Mouse (Mus musculus) heart, embryonic 16.5 days (tissue): Measurements from ENCODE around the gene Apobec4. TPM values are rescaled to one million over a fixed set of nuclear protein-coding genes. Genes with fewer than 3 reads are reported as not detected.

ENCODE experiments used
- ATAC-seq: fragments of 200-750 bp; cut with Nextera tagmentation; replicated peaks from 2 replicates; pipeline ENCODE4 v1.8.0; 2017; ENCODE audit warnings: moderate number of reproducible peaks; ENCODE audit not compliant: insufficient read depth, low FRiP score; ENCODE audit errors: extremely low read depth
- H3K27ac ChIP-seq: fragments of 300-500 bp; sonication (generic); 2 replicates; pipeline ENCODE4 v1.5.1; 2014; ENCODE audit warnings: mild to moderate bottlenecking, low read length, control low read depth, moderate library complexity
- H3K27me3 ChIP-seq: fragments of 300-500 bp; sonication (generic); 2 replicates; pipeline ENCODE4 v1.6.1; 2014; ENCODE audit warnings: low read length, mixed read lengths; ENCODE audit not compliant: control insufficient read depth, insufficient read depth
- H3K36me3 ChIP-seq: fragments of 300-500 bp; sonication (generic); 2 replicates; pipeline ENCODE4 v1.6.1; 2014; ENCODE audit not compliant: control insufficient read depth, insufficient read depth
- H3K4me1 ChIP-seq: fragments of 300-500 bp; sonication (generic); 2 replicates; pipeline ENCODE4 v1.6.1; 2014; ENCODE audit warnings: low read length, mixed read lengths; ENCODE audit not compliant: control insufficient read depth, insufficient read depth
- H3K4me2 ChIP-seq: fragments of 300-500 bp; sonication (generic); 2 replicates; pipeline ENCODE4 v1.6.1; 2014; ENCODE audit warnings: low read depth, mild to moderate bottlenecking, control low read depth, low read length
- H3K4me3 ChIP-seq: fragments of 300-500 bp; sonication (generic); 2 replicates; pipeline ENCODE4 v1.5.1; 2014; ENCODE audit warnings: mild to moderate bottlenecking, control low read depth, low read length
- H3K9ac ChIP-seq: fragments of 300-500 bp; sonication (generic); 2 replicates; pipeline ENCODE4 v1.6.1; 2014; ENCODE audit warnings: low read length, control low read depth
- H3K9me3 ChIP-seq: fragments of 300-500 bp; sonication (generic); replicated peaks from 2 replicates; pipeline ENCODE4 v1.6.1; 2016; ENCODE audit warnings: low read length; ENCODE audit not compliant: control insufficient read depth
- WGBS: fragments of 180-500 bp; shearing (Covaris S2); extraction: QIAGEN DNeasy Blood & Tissue Kit; methylation state at CpG from one replicate; pipeline ENCODE4 v1.1.7; 2014; 5-methylcytosine and 5-hydroxymethylcytosine counted together
- polyA plus RNA-seq: library from polyadenylated mRNA; unstranded; fragments of >200 nt; fragmentation: Nextera tagmentation; extraction: Ambion mirVana; gene quantifications from 2 replicates; pipeline ENCODE4 v1.2.1, GENCODE M21; 2015

Gene Apobec4
- polyA plus RNA-seq, 1 experiment from 2014 or later, result not detected

GRCm38 (mm10) chr1:152793495-152794130 is 43.3 kb downstream of the Apobec4 start:
- Histone ChIP-seq H3K36me3 (no peaks in the 10 kb centered on the region), H3K4me2 (no peak overlapping the region), H3K4me3 (no peak overlapping the region), H3K27ac (no peak overlapping the region), H3K27me3 (no peaks in the 10 kb centered on the region), H3K9ac (no peak overlapping the region), H3K9me3 (peaks cover 3% of the 10 kb centered on the region; the same call in 1 of the 2 replicates), H3K4me1 (peaks cover 12% of the 10 kb centered on the region)
- ATAC-seq, result no peak
- 69% methylated on average over 6 of the region's 6 CpGs for WGBS

GRCm38 (mm10) chr1:152795688-152796255 is 45.4 kb downstream of the Apobec4 start:
- H3K36me3 ChIP-seq, result no peaks in the 10 kb centered on the region
- ATAC-seq, result no peak
- H3K9me3 ChIP-seq, result peaks cover 3% of the 10 kb centered on the region; the same call in 1 of the 2 replicates
- no peak overlapping the region for H3K27ac ChIP-seq
- H3K4me3 ChIP-seq, result no peak overlapping the region
- H3K4me2 ChIP-seq, result no peak overlapping the region
- 52% methylated on average over 8 of the region's 8 CpGs for WGBS
- no peak overlapping the region for H3K9ac ChIP-seq
- H3K4me1 ChIP-seq, result peaks cover 11% of the 10 kb centered on the region
- H3K27me3 ChIP-seq, result no peaks in the 10 kb centered on the region

- Histone ChIP-seq H3K9me3 (peaks cover 2% of the 10 kb centered on the region; the same call in 1 of the 2 replicates), H3K9ac (no peak overlapping the region), H3K4me3 (no peak overlapping the region), H3K27ac (no peak overlapping the region), H3K27me3 (no peaks in the 10 kb centered on the region), H3K4me2 (no peak overlapping the region), H3K36me3 (no peaks in the 10 kb centered on the region), H3K4me1 (peaks cover 3% of the 10 kb centered on the region; the same call in 1 of the 2 replicates)
- 75% methylated on average over 8 of the region's 8 CpGs for WGBS
- ATAC-seq, result no peak
Observed at GRCm38 (mm10) chr1:152796683-152797263, 46.4 kb downstream of the Apobec4 start.

DNA sequence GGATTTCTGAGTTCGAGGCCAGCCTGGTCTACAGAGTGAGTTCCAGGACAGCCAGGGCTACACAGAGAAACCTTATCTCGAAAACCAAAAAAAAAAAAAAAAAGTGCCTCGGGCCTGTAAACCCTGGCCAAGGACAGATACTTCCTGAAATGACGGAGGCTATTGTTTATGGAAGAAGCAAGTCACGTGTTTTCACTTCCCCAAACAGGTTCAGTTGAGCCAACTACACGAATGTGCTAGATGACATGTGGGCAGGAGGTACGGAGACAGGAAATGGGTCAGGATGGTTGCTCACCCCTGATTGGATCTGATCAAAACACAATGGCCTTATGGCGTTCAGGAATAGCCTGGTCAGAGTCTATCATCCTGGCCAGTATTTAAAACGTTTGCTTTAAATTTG is 47.8 kb downstream of the Apobec4 start:
- H3K27ac ChIP-seq, result peak overlapping the region; percentile 57
- H3K27me3 ChIP-seq, result no peaks in the 10 kb centered on the region
- H3K9me3 ChIP-seq, result no peaks in the 10 kb centered on the region
- H3K36me3 ChIP-seq, result no peaks in the 10 kb centered on the region
- no peak overlapping the region for H3K4me3 ChIP-seq
- no peak overlapping the region for H3K4me2 ChIP-seq
- no peak overlapping the region for H3K9ac ChIP-seq
- WGBS, result 57% methylated on average over 9 of the region's 9 CpGs
- peak; percentile 50; the same call in 1 of the 2 replicates for ATAC-seq
- peaks cover 3% of the 10 kb centered on the region; the same call in 1 of the 2 replicates for H3K4me1 ChIP-seq

DNA sequence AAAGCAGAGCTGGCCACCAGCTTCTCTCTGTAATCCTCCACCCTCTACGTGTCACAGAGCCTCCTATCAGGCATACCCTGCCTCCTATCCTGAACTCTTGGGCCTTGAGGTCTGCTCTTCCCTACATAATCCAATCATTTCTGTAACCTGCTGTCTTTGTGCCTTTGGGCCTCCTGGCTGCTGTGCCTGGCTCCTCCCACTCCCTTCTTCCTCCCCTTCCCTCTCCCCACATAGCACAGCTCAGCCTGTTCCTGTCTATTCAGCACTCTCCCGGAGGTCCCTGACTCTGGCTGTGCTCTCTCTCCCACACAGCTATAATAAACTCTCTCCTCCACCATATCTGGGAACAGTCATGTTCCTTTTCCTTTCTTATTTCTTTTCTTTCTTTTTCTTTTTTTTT is 49.5 kb downstream of the Apobec4 start, which contains the start of gene Ncf2:
Gene Ncf2, plus strand, starts transcription at position 298 of the 400 bp plus-strand sequence.
- Histone ChIP-seq H3K9me3 (no peaks in the 10 kb centered on the region), H3K4me1 (peaks cover 3% of the 10 kb centered on the region; the same call in 1 of the 2 replicates), H3K36me3 (no peaks in the 10 kb centered on the region), H3K4me2 (peak within 1 kb of the TSS; percentile 4; the same call in 1 of the 2 replicates), H3K4me3 (no peak within 1 kb of the TSS), H3K9ac (no peak within 1 kb of the TSS), H3K27me3 (no peaks in the 10 kb centered on the region), H3K27ac (peak within 1 kb of the TSS; percentile 62)
- ATAC-seq, result peak; percentile 95
- WGBS, result 17% methylated on average over 2 of the region's 2 CpGs

DNA sequence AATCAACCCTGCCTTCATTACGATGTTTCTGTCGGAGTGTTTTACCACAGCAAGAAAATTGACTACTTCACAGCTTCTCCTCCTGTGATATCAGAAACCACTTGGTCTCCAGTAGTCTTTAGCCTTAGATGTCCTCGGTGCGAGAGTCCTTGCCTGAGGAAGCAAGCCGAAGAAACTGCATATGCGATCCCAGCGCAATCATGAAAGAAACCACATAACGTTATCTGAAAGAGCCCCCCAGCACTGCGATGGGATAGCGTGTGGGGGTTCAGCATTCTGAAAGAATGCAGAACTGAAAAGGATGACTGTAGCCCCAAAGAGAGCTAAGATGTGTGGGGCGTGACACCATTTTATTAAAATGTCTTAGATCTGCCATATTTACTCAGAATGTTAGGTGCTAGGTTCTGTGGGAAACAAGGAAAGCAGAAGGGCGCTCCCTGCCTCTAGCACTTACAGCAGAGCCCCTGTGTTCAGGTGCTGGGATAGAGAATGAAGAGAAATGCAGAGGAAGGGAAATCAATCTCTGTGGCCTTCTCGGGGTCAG is 50.4 kb downstream of the Apobec4 start:
- H3K9me3 ChIP-seq, result no peaks in the 10 kb centered on the region
- no peak for ATAC-seq
- H3K4me1 ChIP-seq, result peaks cover 3% of the 10 kb centered on the region; the same call in 1 of the 2 replicates
- no peak overlapping the region for H3K4me3 ChIP-seq
- WGBS, result 82% methylated on average over 13 of the region's 13 CpGs
- peak overlapping the region; percentile 1; the same call in 1 of the 2 replicates for H3K27ac ChIP-seq
- no peaks in the 10 kb centered on the region for H3K36me3 ChIP-seq
- H3K27me3 ChIP-seq, result no peaks in the 10 kb centered on the region
- H3K4me2 ChIP-seq, result no peak overlapping the region
- no peak overlapping the region for H3K9ac ChIP-seq

GRCm38 (mm10) chr1:152804907-152805306 is 54.6 kb downstream of the Apobec4 start:
- ATAC-seq, result no peak

More at GRCm38 (mm10) chr1:152804907-152805306, 54.6 kb downstream of the Apobec4 start:
- H3K9ac ChIP-seq, result no peak overlapping the region
- H3K4me1 ChIP-seq, result peaks cover under 1% of the 10 kb centered on the region; the same call in 1 of the 2 replicates
- H3K9me3 ChIP-seq, result no peaks in the 10 kb centered on the region
- H3K27me3 ChIP-seq, result no peaks in the 10 kb centered on the region
- H3K27ac ChIP-seq, result no peak overlapping the region
- H3K4me2 ChIP-seq, result no peak overlapping the region
- no peaks in the 10 kb centered on the region for H3K36me3 ChIP-seq
- 70% methylated on average over 6 of the region's 6 CpGs for WGBS
- no peak overlapping the region for H3K4me3 ChIP-seq
